Mouse (Mus musculus): ENCODE results near the gene 4430402I18Rik.

GRCm38 (mm10) chr19:28940135-28940874 is 27.3 kb downstream of the 4430402I18Rik start:
- TF ChIP-seq POLR2A (IDR thresholded peaks at IDR 0.05; ENCODE audit: borderline replicate concordance, extremely low read depth, insufficient read depth, insufficient read length, poor library complexity, severe bottlenecking) = no peak
- no peak for TF ChIP-seq CTCF (IDR thresholded peaks at IDR 0.05; ENCODE audit: borderline replicate concordance, extremely low read depth, insufficient read depth, insufficient read length)

Measured in brain, embryonic 14.5 days (tissue).